Mouse (Mus musculus) liver, postnatal 0 days (tissue): ENCODE results near the gene Bmpr1a.

Experiments
- CTCF ChIP-seq: sonication (generic); IDR thresholded peaks from 2 replicates; pipeline ENCODE4 v1.5.1; 2016; ENCODE audit warnings: antibody characterized with exemption, low read depth
- EP300 ChIP-seq: IDR thresholded peaks from 2 replicates; pipeline ENCODE4 v1.6.1; 2016; ENCODE audit warnings: antibody characterized with exemption, low read depth, mild to moderate bottlenecking

DNA sequence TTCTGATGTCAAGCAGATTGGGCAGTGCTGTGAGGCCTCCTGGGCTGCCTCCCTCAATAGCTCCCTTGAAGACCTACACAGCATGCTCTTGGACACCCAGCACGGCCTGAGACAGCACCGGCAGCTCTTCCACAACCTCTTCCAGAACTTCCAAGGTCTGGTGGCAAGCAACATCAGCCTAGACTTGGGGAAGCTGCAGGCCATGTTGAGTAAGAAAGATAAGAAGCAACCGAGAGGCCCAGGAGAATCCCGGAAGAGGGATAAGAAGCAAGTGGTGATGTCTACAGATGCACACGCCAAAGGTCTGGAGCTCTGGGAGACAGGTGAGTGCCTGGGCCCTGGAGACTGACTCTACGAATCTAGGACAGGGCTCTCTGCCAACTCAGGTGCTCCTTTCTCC lies 103.8 kb downstream of the Bmpr1a start:
- TF ChIP-seq CTCF (no peak), EP300 (no peak)
